Mouse (Mus musculus) layer of hippocampus, postnatal 10 days (tissue): Measurements from ENCODE around the gene Mcrs1. TPM values are rescaled to one million over a fixed set of nuclear protein-coding genes. Genes with fewer than 3 reads are reported as not detected.

Source experiments
- DNase-seq, 2 experiments: peaks; one replicate each; pipeline ENCODE4 v3.0.0; 2021; ENCODE audit warnings: low spot score in 2 of 2
- total RNA-seq, 2 experiments: library from RNA; stranded (reverse); gene quantifications; 2 replicates each; pipeline ENCODE4 v1.2.3; 2021

The Mcrs1 gene
- total RNA-seq, 2 experiments from 2014 or later, result 96.8 to 100 TPM

DNA sequence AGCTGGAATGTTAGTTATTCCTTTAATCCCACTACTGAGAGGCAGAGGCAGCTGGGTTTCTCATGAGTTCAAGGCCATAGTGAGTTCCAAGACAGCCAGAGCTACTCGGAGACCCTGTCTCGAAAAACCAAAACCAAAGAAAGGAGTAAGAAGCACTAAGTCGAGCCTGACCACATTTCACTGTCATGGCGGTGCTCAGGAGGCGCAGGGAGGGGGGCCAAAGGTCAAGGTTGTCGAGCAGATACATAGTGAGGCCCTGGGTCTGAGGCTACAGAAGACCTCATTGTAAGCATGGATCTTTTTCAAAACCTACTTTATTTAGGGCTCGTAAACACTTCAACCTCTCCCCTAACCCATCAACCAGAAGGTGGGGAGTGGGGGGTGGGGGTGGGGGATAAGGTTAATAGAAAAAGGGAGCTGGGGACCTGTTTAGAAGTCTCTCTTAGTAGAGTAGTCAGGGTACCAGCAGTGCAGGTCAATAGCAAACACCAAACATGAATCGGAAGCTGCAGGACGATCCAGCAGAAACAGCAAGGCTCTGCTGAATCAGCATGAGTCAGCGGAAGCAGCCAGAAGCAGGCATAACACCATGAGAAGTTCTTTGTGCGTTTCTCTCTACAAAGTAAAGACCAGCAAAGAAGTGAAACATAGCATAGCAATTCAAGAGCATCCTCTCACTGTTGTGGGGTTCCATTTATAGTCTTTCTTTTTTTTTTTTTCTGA, 35.9 kb downstream of the Mcrs1 start:
- no peak for DNase-seq

DNA sequence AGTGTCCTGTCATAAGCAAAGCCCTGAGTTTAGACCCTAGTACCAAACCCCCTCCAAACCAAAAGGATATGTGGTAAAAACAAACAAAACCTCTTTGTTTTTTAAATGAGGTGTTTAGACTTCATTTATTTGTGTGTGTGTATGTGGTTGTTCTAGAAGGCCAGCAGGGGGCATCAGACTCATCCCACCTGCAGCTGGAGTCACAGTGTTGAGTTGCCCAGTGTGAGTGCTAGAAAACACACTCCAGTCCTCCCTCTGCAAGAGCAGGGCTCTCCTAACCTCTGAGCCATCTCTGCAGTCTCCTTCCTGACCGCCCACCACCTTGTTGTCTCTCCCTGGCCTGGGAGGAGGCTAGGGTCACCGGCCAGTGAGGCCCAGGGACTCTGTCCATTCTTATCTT, 36.8 kb downstream of the Mcrs1 start:
- DNase-seq, result no peak

DNA sequence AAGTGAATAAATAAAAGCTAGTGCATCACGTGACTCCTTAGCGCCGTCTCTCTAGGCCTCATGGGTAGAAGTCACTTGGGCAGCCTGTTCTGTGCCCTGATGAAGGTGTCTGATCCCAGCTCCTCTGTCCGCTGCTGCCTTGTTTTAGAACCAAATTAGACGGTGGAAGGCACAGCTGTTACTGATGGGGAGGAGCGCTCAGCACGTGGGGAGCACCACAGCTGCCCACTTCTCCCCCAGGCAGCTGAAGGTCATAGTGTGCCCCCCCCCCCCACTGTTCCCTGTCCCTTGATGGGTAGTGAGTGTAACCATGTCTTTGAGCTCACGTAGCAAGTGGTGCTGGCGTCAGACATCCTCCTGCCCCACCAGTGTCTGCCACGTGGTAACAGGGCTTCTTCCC, 38.6 kb downstream of the Mcrs1 start:
- DNase-seq, result no peak

DNA sequence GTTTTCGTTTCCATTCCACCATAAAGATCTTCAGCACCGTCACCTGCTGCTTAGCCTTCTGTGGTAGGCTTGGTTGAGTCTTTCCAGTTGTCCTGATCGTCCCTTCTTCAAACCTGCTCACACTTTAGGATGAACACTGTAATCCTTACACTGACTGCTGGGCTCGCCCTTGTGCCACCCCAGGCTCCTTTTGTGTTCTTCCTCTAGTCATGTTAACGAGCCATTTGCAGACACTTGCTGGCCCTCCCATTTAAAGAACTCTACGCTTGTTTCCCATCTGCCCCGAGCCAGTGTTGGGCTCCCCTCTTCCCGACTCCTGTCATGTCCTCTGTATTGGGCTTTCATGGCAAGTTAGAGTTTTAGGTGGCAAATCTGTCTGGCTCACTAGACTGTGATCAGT, 45.8 kb downstream of the Mcrs1 start:
- no peak for DNase-seq

DNA sequence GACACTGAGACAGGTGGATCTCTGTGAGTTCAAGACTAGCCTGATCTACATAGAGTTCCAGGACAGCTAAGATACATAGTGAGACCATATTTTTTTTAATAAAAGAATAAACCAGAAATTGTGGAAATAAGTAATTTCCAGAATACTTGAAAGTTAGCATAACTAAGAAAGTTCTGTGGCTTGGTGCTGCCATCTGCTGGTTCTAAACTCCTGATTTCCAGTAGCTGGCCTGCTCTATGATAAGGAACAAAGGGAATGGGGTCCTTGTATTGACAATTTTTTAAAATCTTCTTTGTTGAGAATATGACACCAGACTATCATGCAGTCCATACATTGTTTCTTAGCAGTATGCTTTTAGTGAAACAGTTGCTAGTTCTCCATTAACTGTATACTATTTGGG, 53.0 kb downstream of the Mcrs1 start:
- DNase-seq, result peak; percentile 49 to 55

DNA sequence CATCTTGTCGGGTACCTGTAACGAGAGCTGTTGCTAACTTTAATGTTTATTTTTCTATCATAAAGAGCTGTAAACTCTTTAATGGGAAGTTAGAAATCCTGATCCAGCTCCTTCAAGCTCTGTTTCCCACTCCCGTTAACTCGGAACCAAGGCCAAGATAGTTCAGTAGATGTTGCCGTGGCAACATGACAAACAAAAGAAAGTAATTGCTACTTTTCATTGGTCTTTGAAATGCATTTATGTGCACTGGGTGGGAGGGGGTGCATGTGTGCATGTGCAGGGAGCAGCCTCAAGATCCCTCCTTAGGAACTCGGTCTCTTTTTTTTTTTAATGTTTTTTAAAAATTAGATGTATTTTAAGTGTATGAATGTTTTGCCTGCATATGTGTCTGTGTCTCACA, 56.7 kb downstream of the Mcrs1 start:
- no peak for DNase-seq

DNA sequence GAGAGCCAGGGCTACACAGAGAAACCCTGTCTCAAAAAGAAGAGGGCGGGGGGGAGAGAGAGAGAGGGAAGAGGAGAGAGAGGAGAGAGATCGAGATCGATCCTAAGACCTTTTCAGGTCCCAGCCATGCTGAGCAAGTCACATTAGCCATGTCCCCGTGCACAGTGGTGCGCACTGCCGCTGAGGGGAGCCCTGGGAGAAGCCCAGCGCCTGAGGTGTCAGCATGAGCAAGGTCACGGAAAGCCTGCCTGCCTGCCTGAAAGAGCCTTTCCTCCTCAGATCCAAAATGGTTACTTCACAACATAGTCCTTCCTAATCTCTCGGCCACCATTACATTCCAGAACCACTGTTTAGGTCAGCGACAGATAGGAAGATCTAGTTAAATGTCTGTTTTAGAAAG, 57.4 kb downstream of the Mcrs1 start:
- DNase-seq, result no peak

Other genes with a start within 250 kb of the Mcrs1 start
- gene Tuba1c, start 222.1 kb downstream of the Mcrs1 start, total RNA-seq, result 100 to 1,000 TPM; 234 TPM
- gene Prph, start 196.8 kb downstream of the Mcrs1 start, total RNA-seq, result 10 to 100 TPM in 1 of 2 experiments, 1 to 10 TPM in 1; 9.1 to 13.2 TPM
- 1 to 10 TPM; 1.4 to 1.7 TPM for gene Troap, start 177.4 kb downstream of the Mcrs1 start, total RNA-seq
- gene C1ql4, start 164.1 kb downstream of the Mcrs1 start, total RNA-seq, result under 1 TPM in 1 of 2 experiments, not detected in 1; 0.25 TPM
- gene Dnajc22, start 158.8 kb downstream of the Mcrs1 start, total RNA-seq, result 1 to 10 TPM in 1 of 2 experiments, under 1 TPM in 1; 0.39 to 1.1 TPM
- gene Spats2, start 126.0 kb downstream of the Mcrs1 start, total RNA-seq, result 10 to 100 TPM; 32.3 to 35.1 TPM
- gene Kcnh3, start 27.1 kb downstream of the Mcrs1 start, total RNA-seq, result 100 to 1,000 TPM in 1 of 2 experiments, 10 to 100 TPM in 1; 91.5 to 105 TPM
- gene Prpf40b, start 43.1 kb upstream of the Mcrs1 start, total RNA-seq, result 100 to 1,000 TPM in 1 of 2 experiments, 10 to 100 TPM in 1; 85.8 to 105 TPM
- 1 to 10 TPM; 2.0 to 2.1 TPM for gene Fam186b, start 43.9 kb upstream of the Mcrs1 start, total RNA-seq
- gene Fmnl3, start 118.5 kb upstream of the Mcrs1 start, total RNA-seq, result 10 to 100 TPM; 13.8 to 18.0 TPM
- 100 to 1,000 TPM; 356 to 357 TPM for gene Tmbim6, start 140.9 kb upstream of the Mcrs1 start, total RNA-seq
- gene Nckap5l, start 205.8 kb upstream of the Mcrs1 start, total RNA-seq, result 10 to 100 TPM; 32.5 to 38.1 TPM
- gene Bcdin3d, start 222.8 kb upstream of the Mcrs1 start, total RNA-seq, result 1 to 10 TPM; 5.1 to 5.5 TPM